Mouse (Mus musculus): ENCODE measurements at regions not wholly inside any gene's neighbourhood (a gene's known extent, or its start where the extent isn't known, plus 50 kb on each side); places are given as distances from the start of the nearest gene placed in this dataset.

DNA sequence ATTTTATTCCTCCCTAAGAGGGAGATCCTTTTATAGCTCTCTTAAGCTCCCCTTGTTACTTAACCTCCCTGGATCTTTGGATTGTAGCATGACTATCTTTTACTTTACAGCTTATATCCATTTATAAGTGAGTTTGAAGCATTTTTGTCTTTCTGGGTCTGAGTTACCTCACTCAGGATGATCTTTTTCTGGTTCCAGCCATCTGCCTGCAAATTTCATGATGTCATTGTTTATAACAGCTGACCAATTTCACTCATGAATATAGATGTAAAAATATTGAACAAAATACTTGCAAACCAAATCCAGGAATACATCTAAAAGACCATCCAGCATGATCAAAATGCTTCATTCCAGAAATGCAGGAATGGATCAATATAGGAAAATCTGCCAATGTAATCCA lies 631.3 kb upstream of the Agtr1b start:
- TF ChIP-seq CTCF (IDR thresholded peaks at IDR 0.05; ENCODE audit: low read depth, low read length) (no peak), POLR2A (IDR thresholded peaks at IDR 0.05; ENCODE audit: extremely low read depth, insufficient read depth, low read length) (no peak)

Measured in liver, adult 2 months (tissue).